Mouse (Mus musculus) CH12F3 (cell line): ENCODE results near the gene Eps8.

Experiments used
- in situ Hi-C: fragments of 300-500 bp; cut with MboI; formaldehyde crosslinking; loops from 2 replicates; pipeline ENCODE4 v1.14.3; 2020; ENCODE audit warnings: low sequenced_read_pairs

The Eps8 gene

DNA sequence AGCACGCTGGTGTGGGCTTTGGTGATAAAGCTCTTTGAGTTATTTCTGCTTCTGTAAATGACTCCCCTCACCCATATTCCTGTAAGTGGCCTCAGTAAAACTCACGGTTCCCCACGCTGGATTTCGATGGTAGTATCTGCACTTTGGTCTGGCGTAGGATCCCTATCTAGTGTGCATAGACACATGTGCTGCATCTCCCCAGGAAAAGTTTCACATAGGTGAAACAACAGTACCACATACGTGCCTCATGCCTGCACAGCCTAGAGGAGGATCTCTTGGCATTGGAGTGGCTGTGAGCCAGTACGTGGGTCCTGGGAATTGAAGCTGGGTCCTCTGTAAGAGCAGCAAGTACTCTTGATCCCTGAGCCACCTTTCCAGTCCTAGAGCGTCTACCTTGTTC lies 121.9 kb downstream of the Eps8 start:
- in situ Hi-C loops: no loop called here

DNA sequence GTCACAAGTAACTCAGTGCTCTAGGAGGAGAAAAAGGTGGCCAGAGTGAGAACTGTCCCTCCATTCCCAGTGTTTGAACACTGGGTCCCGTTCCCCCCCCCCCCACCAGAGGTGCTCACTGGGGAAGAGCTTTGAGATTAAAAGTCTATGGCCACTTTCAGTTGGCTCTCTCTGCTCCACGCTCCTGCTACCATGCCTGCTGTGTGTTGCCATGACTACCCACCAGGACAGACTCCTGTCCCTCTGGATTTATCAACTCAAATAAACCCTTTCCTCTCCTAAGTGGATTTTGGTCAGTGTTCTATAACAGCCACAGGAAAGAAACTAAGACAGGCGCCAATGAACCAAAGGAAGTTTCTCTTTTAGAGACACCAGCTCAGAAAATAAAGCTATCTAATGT lies 128.9 kb downstream of the Eps8 start:
- in situ Hi-C loops: no loop called here

GRCm38 (mm10) chr6:137520343-137520704 lies 134.4 kb downstream of the Eps8 start:
- in situ Hi-C loops: no loop called here

DNA sequence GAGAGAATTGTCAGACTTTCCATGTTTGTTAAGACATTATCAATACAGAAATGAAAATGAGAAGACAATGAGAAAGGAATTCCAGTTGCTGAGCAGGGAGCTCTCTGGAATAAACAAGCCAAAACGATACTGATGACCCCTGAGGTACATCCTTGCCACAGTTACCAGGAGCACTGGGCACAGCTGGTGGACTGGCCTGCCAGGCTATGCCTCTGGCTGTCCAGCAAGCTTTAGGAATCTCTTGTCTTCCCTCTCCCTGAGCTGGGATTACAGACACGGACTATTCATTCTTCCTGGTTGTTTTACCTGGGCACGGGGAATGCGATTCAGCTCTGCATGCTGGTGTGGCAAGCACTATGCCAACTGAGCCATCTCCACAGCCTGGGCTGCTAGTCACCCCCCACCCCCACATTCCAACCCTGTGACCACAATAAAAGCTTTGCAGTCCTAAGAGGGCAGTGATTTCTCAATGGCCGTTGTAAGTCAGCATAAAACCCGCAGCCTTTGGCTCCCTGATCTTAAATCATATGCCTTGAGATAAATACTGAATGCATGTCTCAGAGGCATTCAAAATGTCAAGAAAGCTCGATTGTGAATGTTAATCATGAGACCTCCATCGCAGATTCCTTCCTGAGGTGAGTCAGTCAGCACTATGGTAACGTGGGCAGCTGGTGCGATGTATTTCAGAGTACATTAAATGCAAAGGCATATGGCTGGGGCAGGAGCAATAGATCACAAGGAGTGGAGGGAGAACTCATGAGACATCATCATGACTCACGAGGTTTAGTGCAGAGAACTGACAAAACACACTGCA lies 134.9 kb downstream of the Eps8 start:
- in situ Hi-C loops: no loop called here

DNA sequence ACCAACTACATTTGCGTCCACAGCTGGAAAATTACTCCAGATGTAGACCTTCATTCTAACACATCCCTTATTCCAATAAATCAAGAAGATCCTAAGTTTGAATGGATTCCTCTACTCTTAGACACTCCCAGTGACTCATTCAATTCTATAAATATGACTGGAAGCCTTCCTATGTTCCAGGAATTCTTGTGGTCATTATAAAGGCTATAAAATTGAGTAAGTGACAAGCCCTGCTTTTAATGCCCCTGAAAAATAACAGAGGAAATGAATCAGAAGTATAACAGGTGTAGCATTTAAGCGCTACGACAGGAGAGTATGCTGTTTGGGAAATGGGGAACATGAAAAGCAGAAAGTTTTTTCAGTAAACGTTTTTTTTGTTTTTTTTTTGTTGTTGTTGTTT lies 139.8 kb downstream of the Eps8 start:
- in situ Hi-C loops: no loop called here

DNA sequence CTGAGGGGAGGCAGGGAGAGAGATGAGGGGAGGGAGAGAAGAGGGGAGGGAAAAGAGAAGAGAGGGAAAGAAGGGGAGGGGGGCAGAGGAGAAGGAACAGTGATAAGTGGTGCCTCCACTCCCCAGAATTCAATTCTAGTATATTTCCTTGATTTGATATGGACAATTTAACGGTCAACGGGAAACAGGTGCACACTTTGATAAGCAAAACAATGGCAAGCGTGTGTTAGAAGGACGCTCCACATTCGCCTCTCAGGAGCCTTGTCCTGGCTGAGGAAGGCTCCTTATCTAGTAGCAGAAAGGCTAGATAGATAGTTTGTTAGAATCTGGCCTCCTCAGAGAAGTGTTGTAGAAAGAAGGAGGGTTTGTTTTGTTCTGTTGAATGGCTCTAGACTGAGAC lies 141.9 kb downstream of the Eps8 start:
- in situ Hi-C loops: no loop called here

DNA sequence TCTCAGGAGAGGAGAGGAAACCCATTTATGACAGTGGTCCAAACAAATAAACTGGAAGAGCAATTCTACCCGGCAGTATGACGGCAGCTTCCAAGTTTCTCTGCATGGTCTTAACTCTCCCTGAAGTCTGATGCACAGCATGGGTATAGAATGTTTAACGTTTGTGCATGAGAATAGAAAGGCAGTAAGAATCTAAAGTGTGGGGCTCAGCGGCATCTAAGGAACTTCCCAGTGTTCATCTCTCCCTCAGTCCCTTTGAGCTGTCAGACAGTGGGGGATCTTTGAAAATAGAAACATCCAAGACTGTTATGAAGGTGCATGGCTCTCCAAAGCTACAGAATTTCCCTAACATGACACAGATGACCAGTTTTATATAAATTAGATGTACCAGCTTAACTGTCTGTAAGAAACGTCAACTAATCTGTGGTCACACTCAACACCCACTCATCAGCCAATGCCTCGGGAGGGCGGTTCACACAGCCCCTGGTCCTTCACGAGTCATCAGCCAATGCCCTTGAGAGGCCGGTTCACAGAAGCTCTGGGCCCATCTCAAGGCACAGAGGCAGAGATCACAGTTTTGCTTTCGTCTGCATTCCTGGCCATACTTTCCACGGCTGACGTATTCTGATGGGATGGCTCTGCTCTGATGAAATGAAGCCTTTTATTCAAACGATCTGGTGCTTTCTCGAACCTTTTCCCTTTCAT lies 145.2 kb downstream of the Eps8 start:
- in situ Hi-C loops: no loop called here

GRCm38 (mm10) chr6:137508936-137509335 lies 145.7 kb downstream of the Eps8 start:
- in situ Hi-C loops: no loop called here

DNA sequence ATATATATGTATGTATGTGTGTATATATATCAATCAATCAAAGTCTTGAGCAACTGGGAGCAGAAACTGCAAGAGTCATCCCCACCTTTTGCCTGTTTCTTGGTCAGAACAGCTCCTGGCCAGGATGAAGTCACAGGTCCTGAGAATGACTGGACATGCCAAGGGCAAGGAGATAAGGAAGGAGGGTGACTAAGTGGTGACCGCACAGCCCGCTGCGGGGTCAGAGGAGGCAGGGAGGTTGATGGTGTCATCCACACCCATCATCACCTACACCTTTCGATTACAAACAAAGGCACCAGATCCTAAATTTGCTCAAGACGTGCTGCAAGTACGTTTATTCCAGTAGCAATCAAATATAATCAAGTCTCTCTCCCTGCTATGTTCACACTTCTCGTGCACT lies 148.1 kb downstream of the Eps8 start:
- in situ Hi-C loops: no loop called here

DNA sequence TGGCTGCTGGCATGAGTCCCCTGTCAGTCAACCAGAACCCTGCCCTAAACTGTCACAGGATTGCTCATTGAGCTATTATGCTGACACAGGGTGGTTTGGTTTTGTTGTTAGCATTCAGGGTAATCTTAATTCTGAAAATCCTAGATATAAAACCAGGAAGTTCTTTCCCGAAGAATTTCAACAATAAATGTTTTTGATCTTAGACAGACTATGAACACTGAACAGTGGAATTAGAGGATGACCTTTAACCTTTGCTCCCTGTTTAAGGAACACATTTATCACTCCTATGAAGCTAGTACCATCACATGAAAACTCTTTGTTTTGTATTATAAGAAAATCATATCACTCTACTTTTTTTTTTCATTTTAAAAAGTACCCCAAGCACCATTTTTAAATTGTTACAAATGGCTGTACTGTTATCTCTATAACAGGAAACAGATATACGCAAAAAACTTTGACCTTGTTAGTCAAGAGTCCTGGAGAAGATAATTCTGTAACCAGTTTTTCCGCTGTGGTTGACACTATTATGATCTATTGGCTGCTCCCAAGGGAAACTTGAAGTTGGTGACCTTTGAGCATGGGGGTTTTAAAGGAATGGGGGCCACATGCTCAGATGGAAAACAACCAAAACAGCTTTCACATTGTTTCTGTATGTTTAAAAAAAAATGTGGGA lies 149.0 kb downstream of the Eps8 start:
- in situ Hi-C loops: no loop called here

- in situ Hi-C loops: no loop called here
These were observed 150.6 kb downstream of the Eps8 start for GRCm38 (mm10) chr6:137504052-137504451.

- in situ Hi-C loops: no loop called here
These were observed 151.2 kb downstream of the Eps8 start for GRCm38 (mm10) chr6:137503462-137503861.

DNA sequence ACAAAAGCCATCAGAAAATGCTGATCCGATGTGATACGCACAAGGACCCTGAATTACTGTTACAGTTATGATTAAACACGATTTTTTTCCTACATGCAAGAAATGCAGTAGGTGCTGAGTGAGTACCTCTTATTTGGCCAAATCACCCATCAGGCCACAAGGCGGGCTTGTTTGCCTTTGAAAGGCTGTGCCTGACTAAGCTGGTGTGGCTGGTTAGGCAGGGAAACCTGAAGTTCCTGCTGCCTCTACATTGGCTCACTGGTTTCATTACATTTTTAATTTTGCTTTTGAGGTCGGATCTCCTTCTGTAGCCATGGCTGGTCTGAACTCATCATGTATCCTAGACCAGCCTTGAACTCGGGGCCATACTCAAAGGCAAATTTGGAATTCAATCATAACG lies 151.7 kb downstream of the Eps8 start:
- in situ Hi-C loops: no loop called here

- in situ Hi-C loops: no loop called here
These were observed 155.9 kb downstream of the Eps8 start for GRCm38 (mm10) chr6:137498781-137499180.

DNA sequence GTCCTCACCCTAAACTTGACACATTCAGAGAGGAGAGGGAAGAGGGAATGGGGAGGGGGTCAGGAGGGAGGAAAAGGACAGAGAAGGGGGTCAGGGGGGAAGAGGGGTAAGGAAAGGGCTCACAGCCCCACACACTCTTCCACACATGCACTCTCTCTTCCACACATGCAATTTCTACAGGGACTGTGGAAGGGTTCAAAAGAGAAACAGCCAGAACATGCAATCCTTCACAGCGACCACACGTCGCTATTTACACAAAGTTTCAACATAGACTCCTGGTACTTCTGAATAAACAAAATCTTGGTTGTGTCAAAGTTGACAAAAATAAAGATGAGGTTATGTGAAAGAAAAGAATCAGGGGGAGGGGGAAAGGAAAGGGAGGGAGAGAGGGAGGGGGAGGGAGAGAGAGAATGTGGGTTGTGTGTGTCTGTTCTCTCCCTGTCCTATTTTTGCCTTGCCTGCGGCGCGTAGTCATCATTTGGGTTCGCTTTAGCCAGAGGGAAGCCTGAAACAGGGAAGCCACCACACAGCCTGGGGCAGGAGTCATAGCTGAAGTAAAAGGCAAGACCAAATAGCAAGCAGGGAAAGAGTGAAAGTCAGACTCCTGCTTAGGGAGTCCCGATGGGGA lies 157.4 kb downstream of the Eps8 start:
- in situ Hi-C loops: no loop called here

- in situ Hi-C loops: no loop called here
These were observed 158.1 kb downstream of the Eps8 start for GRCm38 (mm10) chr6:137496562-137496961.

GRCm38 (mm10) chr6:137495233-137495632 lies 159.4 kb downstream of the Eps8 start:
- in situ Hi-C loops: no loop called here

DNA sequence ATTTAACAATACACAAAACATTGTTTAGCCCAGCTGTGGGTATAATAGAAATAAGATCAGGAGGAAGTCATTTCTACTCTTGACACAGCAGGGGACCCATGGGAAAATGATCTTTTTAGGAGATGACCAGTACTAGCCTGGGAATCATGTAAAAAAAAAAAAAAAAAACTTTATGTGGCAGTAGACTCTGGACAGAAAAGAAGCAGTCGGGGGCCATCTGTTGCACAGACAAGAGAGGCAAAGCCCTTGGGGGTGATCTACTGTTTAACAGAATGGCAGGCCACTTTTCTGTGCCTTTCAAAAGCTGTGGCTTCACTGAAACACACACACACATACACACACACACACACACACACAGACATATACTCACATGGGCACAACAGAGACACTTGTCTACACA lies 159.9 kb downstream of the Eps8 start:
- in situ Hi-C loops: no loop called here

DNA sequence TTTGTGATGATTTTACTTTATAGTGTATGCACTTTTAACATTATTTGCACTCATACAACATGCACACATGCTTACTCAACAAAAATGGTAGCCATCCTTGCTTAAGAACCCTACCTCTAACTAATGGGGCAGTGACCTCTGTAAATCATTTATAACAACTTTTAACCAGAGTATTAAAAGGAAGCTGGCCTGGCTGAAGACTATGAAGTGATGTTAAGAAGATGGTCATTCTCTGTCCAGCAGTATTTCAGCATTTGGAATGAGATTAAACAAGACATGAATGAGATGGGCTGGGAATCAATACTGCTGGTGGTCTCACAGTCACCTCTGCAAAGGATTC lies 160.6 kb downstream of the Eps8 start:
- in situ Hi-C loops: no loop called here

- in situ Hi-C loops: no loop called here
These were observed 161.2 kb downstream of the Eps8 start for GRCm38 (mm10) chr6:137493211-137494135.

DNA sequence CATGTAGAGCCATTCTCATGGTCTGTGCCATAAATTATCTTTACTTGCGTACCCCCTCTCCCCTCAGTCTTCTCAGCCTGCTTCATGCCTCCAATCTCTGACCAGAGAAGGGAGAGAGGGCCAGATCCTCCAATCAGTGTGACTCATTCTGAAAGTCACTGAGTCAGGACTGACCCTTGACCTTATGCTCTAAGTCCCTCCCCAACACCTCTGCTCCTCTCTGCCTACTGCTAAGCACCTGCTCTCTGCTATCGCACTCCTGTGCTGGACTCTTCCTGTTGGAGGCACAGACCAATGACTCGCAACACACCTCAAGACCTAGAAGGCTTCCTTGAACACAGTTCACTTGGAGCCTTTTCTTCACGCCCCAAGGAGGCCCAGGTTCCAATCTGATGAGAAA lies 162.1 kb downstream of the Eps8 start:
- in situ Hi-C loops: no loop called here
